Mouse (Mus musculus) forelimb bud, embryonic 11.5 days (tissue): ENCODE measurements at regions not wholly inside any gene's neighbourhood (a gene's known extent, or its start where the extent isn't known, plus 50 kb on each side); places are given as distances from the start of the nearest gene placed in this dataset.
"Not testable (repeated sequence)": the region's sequence is repeated elsewhere in the genome, so short reads cannot be mapped to it uniquely, and the experiment has no call there.

Source experiments
- DNase-seq: peaks from one replicate; pipeline ENCODE4 v3.0.0-alpha.2; 2012; ENCODE audit warnings: low read depth, low spot score

- DNase-seq, result no peak
These were observed 61.7 kb upstream of the Cpm start for GRCm38 (mm10) chr10:117567379-117568137.

- DNase-seq, result no peak
These were observed 62.5 kb upstream of the Cpm start for GRCm38 (mm10) chr10:117566648-117567378.

- no peak for DNase-seq
These were observed 63.1 kb upstream of the Cpm start for GRCm38 (mm10) chr10:117566204-117566603.

- no peak for DNase-seq
These were observed 63.7 kb upstream of the Cpm start for GRCm38 (mm10) chr10:117565529-117566086.

GRCm38 (mm10) chr10:117565110-117565509 lies 64.2 kb upstream of the Cpm start:
- no peak for DNase-seq

GRCm38 (mm10) chr10:117564118-117565040 lies 64.9 kb upstream of the Cpm start:
- no peak for DNase-seq

- DNase-seq, result no peak
These were observed 65.7 kb upstream of the Cpm start for GRCm38 (mm10) chr10:117563429-117564117.

GRCm38 (mm10) chr10:117562850-117563248 lies 66.5 kb upstream of the Cpm start:
- DNase-seq, result not testable (repeated sequence)

- no peak for DNase-seq
These were observed 67.1 kb upstream of the Cpm start for GRCm38 (mm10) chr10:117561909-117562849.

GRCm38 (mm10) chr10:117561279-117561820 lies 68.0 kb upstream of the Cpm start:
- no peak for DNase-seq

GRCm38 (mm10) chr10:117560396-117561278 lies 68.7 kb upstream of the Cpm start:
- DNase-seq, result no peak

- DNase-seq, result no peak
These were observed 69.5 kb upstream of the Cpm start for GRCm38 (mm10) chr10:117559615-117560395.

- DNase-seq, result no peak
These were observed 70.2 kb upstream of the Cpm start for GRCm38 (mm10) chr10:117558891-117559614.

- DNase-seq, result no peak
These were observed 71.0 kb upstream of the Cpm start for GRCm38 (mm10) chr10:117558292-117558800.

GRCm38 (mm10) chr10:117557666-117558065 lies 71.6 kb upstream of the Cpm start:
- DNase-seq, result no peak

- DNase-seq, result no peak
These were observed 72.3 kb upstream of the Cpm start for GRCm38 (mm10) chr10:117556851-117557542.
